Mouse (Mus musculus) hindlimb bud, embryonic 11.5 days (tissue): ENCODE measurements around the gene Pwwp2a.

Experiments used
- DNase-seq: peaks from one replicate; pipeline ENCODE4 v3.0.0-alpha.2; 2012; ENCODE audit warnings: low read depth, low spot score; ENCODE audit errors: extremely low spot score

The Pwwp2a gene

GRCm38 (mm10) chr11:43723411-43723810 is 41.6 kb downstream of the Pwwp2a start:
- no peak for DNase-seq

DNA sequence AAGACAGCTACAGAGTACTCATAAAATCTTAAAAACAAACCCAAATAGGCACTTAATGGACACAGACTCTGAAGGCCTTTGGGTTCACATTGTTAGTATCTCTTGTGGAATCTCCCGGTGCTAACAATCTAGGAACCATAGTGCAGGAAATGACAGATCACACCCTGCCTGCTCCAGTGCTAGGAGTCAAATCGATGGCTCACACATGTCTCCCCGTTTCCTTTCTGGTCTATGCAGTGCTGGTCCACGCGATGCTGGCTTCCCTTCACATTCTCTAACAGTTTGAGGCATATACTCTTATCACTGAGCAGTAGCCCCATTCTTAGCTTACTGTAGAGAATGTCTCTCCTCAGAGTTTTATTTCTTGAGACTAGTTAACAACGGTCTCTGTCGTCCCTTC is 46.0 kb downstream of the Pwwp2a start:
- no peak for DNase-seq

GRCm38 (mm10) chr11:43728737-43729301 is 47.0 kb downstream of the Pwwp2a start:
- DNase-seq = no peak

- peak; percentile 95 for DNase-seq
These were observed 65.7 kb downstream of the Pwwp2a start, which contains the start of gene Ttc1 for GRCm38 (mm10) chr11:43747233-43748226. TSS of gene Ttc1 (minus strand) at chr11:43748008.

DNA sequence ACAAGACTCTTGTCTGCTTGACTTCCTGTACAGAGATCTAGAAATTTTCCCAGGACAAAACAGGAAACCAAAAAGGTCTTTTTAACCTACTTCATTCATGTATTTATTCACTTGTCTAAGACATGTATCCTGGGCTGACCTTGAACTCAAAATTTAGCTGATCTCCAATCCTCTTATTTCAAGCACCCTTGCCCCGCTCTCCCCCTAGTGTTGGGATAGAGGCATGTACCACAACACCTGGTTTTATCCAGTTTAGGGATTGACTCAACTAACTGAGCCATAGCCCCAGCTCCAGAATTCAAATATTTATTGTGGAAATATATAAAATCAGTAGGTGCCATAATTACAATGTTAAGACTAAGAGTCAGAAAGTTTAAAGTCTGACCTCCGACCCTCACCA is 69.7 kb downstream of the Pwwp2a start:
- DNase-seq = no peak

DNA sequence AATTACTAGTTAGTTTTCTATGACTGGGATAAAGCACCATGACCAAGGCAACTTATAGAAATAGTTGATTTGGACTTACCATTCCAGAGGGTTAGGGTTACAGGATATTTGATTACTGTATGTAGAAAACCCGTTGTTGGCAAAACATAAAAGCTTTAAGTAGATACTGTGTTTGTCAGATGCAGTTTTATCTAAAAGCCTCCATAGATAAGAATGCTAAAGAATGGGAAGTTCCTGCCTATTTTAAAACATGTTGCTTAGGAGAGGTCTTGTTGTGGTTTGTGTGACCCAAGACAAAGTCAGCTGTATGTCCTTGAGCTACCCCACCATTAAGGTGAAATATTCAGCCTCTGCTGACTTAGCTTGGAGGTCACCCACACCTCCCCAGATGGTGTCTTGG is 72.8 kb downstream of the Pwwp2a start:
- DNase-seq = no peak

DNA sequence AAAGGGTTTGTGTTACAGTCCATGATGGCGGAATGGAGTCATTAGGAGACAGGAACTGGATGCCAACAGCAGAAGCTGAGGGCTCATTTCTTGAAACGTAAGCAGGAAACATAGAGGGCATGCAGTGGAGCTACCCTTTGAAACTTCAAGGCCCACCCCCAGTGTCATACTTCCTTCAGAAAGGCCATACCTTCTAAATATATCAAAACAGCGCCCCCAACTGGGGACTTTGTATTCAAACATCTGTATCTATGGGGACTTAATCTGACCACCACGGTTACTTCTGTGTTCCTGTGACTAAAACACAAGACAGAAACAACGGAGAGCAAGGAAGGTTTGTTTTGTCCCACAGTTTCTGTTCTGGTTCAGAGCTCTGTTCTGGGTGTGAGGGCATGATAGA is 73.6 kb downstream of the Pwwp2a start:
- no peak for DNase-seq

DNA sequence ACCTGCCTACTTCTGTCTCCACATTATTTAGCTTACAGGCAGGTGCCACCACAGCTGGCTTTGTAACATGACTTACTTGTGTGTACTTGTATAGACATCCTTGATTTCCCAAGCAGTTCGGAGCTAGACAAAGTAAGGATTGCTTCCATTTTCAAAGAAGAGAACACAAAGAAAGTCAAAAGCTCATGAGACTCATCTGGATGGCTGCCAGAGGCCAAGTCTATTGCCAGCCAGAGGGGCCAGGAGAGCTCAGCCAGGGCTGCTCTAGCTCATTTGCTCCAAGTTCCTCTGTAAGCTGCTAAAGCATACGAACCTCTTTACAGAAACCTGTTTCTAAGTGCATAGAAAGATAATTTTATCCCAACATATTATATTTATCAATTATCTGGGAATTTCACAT is 76.6 kb downstream of the Pwwp2a start:
- no peak for DNase-seq

GRCm38 (mm10) chr11:43766922-43767648 is 85.3 kb downstream of the Pwwp2a start:
- DNase-seq = no peak

- no peak for DNase-seq
These were observed 86.0 kb downstream of the Pwwp2a start for GRCm38 (mm10) chr11:43767749-43768148.

- no peak for DNase-seq
These were observed 88.3 kb downstream of the Pwwp2a start for GRCm38 (mm10) chr11:43770110-43770509.
